Mouse (Mus musculus) embryo, embryonic 11.5 days (tissue): ENCODE measurements around the gene Olfml2b.
A peak's percentile ranks its signal among the peaks of the same experiment; 100 is the strongest.

Experiments
- DNase-seq: peaks from one replicate; pipeline ENCODE4 v3.0.0-alpha.2; 2012; ENCODE audit warnings: low read depth, low spot score

The Olfml2b gene

GRCm38 (mm10) chr1:170644255-170645205 lies at the start of gene Olfml2b:
Gene Olfml2b, plus strand, starts transcription at chr1:170644532.
- DNase-seq, result peak; percentile 69

DNA sequence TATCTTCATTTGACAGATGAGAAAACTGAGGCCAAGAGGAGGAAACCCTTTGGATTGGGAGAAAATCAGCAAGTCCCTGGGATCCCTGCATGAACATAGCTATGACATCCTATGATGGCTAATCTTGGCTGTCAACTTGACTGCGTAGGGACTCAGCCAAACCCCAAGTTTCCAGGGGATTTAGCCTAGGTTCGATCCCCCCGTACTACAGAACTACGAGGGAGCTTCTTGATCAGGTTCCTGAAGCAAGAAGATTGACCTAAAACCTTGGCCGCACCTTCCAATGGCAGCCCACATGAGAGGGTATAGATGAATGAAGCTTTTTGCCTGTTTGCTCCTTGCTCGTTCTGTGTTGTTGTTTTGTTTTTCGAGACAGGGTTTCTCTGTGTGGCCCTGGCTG lies 49.8 kb upstream of the Olfml2b start:
- DNase-seq, result no peak

GRCm38 (mm10) chr1:170605228-170606001 lies 38.9 kb upstream of the Olfml2b start:
- DNase-seq, result no peak

GRCm38 (mm10) chr1:170607231-170607917 lies 37.0 kb upstream of the Olfml2b start:
- DNase-seq, result no peak

DNA sequence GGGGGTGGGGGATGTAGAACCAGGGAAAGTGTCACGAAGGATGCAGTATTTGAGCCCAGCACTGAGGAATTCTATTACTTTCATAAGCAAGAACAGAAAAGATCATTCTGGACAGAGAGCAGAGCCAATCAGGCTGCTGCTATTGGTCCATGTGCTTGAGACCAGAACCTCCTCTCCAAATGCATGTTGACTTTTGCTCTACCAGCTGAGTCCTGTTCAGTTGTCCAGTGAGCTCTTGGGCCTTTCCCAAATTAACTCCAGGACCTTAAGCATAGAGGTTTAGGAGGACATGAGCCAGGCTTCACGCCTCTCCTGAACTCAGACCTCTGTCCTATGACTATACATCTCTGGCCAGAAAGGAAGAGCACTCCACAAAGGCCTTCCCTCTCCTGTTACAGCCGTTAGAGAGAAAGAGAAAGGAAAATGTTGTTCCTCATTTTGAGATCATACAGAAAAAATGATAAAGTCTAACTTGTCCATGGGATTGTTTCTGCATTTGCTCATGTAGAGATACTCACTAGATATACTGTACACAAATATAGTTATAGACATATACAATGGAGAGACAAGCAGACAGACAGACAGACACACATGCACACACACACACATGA lies 35.8 kb upstream of the Olfml2b start:
- DNase-seq, result no peak

DNA sequence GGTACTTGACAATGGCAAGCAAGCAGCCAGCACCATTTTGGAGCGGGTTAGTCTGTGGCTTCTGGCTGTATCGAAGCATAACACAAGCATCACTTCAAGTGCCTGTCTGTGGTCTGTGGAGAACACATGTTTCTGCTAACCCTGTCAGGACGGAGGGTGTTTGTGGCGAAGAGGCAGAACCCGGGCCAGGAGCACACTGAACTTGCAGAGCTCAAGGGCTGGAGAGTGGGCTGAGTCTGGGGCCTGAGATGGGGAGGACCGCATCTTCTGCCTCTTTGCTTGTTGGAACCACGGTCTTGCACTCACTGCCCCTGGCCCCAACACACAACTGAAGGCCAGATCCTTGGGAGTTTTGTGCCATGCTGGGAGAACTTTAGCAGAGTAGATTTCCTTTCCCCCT lies 34.5 kb upstream of the Olfml2b start:
- DNase-seq, result no peak

- DNase-seq, result no peak
Observed at GRCm38 (mm10) chr1:170610289-170610688, 34.0 kb upstream of the Olfml2b start.

GRCm38 (mm10) chr1:170610695-170611094 lies 33.6 kb upstream of the Olfml2b start:
- DNase-seq, result no peak

- DNase-seq, result no peak
Observed at GRCm38 (mm10) chr1:170611631-170612030, 32.7 kb upstream of the Olfml2b start.

DNA sequence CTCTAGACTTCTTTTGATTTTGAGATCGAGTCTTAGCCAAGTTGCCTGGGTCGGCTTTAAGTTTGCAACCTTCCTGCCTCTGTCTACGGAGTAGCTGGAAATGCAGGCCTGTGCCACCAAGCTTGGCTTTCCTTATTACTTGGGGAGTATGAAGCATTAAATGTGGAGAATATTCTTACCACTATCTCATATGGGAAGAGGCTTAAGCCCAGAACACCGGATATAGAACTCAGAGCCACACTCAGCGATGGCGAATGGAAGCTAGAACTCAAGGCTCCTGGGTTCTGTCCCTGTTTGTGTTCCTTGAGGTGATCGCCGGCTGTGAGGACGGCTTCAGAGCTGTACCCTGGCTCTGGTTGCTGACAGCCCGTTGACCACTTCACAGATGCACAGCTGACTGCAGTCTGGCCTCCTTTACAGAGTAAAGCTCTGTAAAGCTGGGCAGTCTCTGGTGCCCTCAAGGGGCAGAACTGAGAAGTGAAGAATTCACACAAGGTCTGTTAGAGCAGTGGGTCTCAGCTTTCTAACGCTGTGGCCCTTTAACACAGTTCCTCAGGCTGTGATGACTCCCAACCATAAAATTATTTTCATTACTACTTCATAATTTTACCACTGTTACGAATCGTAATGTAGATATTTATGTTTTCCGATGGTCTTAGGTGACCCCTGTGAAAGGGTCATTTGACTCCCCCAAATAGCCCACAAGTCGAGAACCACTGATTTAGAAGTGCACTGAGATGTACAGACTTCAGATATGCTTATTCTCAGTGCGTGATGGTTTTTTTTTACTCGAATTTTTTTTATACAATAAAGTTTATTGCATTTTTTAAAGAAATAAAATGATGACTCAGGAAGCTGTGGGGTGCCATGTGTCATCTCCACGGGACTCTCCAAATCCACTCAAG lies 31.1 kb upstream of the Olfml2b start:
- DNase-seq, result peak; percentile 65

GRCm38 (mm10) chr1:170619686-170620374 lies 24.5 kb upstream of the Olfml2b start:
- no peak for DNase-seq

DNA sequence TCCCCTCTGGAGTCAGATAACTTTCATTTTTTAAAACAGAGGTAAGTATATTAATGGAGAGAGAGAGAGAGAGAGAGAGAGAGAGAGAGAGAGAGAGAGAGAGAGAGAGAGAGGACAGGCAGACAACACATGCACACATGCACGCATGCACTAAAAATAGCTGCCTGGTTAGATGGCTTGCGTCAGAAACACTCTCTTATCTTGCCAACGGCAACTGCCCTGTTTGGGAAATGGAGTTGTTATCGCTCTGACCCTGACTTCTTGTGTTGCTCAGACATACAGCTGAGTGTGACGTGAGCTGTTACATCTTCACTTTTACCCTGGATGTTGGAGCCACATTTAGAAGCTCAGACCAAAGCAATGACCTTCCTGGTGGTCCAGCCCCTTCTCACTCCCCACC lies 21.4 kb upstream of the Olfml2b start:
- no peak for DNase-seq

DNA sequence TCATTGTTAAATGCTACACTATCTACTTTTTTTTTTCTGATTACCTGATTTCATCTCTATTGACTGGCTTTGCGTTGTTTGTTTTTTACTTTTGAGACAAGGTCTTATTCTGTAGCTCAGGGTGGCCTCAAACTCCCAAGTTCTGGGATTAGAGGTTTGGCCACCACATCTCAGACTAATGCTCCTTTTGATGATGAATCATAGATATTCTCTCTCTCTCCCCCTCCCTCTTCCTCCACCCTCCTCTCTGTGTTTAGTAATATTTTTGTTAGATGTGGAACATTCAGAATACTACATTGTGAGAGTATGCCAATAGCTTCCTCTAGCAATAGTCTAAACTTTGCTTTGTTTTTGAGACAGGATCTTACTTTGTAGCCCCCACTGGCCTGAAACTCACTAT lies 20.9 kb upstream of the Olfml2b start:
- no peak for DNase-seq

GRCm38 (mm10) chr1:170630489-170630888 lies 13.8 kb upstream of the Olfml2b start:
- no peak for DNase-seq

DNA sequence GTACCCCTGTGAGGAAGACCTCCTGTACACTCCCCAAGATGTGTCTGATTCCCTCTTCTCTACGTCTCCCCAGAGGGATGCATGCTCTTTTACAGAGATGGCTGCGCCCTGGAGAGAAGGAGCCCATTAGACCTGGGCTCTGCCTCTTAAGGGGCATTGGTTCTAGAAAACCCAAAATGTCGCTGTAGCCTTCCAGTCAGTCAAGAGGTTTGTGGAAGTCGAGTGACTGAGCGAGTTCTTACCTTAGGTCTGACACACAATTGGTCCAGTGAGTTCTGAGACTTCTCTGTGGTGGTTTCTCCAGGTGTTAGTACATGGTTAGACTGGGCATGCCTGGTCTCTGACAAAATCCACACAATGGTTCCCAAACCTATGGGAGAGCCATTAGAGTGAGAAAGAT lies 12.8 kb upstream of the Olfml2b start:
- no peak for DNase-seq

- peak; percentile 58 for DNase-seq
Observed at GRCm38 (mm10) chr1:170632385-170632784, 11.9 kb upstream of the Olfml2b start.

DNA sequence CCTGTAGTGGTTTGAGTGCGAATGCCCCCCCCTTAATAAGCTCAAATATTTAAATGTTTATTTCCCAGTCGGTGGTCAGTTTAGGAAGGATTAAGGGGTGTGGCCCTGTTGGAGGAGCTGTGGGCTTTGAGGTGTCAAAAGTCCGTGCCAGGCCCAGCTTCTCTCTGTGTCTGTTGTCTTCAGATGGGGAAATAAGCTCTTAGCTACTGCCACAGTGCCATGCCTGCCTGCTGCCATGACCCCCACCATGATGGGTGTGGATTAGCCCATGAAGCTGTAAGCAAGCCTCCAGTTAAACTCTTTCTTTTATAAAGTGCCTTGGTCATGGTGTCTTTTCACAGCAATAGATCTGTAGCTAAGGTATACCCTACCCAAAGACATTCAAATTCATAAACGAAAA lies 11.5 kb upstream of the Olfml2b start:
- DNase-seq, result no peak

DNA sequence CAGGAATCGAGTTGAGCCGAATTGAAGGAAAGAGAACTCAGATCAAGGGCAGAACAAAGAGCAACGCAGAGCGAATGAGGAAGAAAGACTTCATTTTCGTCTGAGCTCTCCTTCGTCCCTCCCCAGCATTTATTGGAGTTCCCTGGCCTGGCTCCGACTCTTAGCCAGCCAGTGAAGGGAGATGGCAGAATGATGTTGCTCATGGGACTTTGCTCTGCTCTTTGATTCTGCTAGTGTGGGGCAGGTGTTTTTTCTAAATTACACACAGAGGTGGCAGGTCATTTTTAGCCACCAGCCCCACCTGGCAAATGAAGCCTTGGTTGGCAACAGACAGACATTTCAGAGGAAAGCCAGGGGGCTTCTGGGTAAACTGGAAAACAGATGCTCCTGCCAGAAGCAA lies 5.4 kb upstream of the Olfml2b start:
- no peak for DNase-seq

DNA sequence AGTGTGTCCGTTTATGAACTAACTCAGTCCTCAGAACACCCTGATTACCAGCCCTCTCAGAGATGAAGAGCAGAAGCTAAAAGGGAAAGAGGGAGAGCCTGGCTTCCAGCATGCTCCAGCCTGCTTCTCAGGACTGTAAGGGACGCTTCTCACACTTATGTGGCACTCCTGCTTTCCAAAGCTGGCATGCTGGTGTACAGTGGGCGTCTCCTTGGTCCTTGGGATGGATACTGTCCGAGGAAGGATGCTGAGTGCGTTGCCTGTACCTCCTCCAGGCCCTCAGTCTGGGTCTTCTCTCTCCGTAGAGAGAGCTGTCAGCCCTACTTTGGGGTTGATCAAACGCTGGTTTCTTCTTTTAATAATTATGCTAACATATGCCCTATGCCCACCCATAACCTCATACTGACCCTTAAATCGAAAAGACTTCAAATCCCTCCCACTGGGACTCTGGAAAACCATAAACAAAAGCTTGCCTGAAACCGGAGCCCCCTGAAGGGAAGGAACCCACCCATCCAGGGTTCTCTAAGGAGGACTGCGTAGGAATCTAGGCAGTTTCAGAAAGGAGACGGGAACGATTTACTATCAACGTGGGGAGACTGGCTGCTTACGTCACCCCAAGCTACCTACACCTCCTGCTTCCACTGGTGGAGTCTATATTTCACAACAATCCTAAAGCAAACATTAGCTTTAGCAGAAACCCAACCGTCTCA lies 1.7 kb downstream of the Olfml2b start:
- DNase-seq, result no peak
